ENCODE assay signal across 8 mouse cellular contexts in the genomic region with DNA sequence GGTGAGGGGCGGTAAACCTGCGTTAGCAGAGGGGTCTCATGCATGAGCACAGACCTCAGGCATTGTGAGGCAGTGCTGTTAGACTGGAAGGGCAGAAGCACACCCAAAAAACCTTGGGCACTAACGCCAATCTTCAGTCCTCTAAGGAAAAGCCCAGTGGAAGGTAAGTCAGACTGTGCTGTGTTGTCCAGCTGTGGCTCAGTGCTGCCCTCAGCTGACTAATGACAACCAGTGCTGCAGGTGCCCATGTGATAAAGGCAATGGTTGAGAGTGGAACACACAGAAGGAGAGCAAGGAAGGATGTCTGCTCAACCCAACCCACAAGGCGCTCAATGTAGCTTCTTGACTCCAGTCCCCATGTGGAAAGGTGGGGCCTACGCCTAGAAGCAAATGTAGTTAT.
DNase-seq lines count a peak whose midpoint lies in the region; ATAC-seq lines count a peak whose summit lies in the region.

No protein-coding gene starts in this region.

- ATAC-seq in erythroid progenitor cell, adult 5-6 weeks (replicated peaks; ENCODE audit: low FRiP score, poor library complexity, severe bottlenecking), result no peak
- no peak for ATAC-seq in megakaryocyte, adult 5-6 weeks (ENCODE audit: poor library complexity, severe bottlenecking)

- peak; percentile 53 for DNase-seq in embryo, embryonic 10 days (ENCODE audit: low spot score)
- DNase-seq in embryo, embryonic 9.5 days (ENCODE audit: extremely low spot score), result no peak
- peak; percentile 36 to 40 for DNase-seq in left cerebral cortex, adult 18-20 months (ENCODE audit: low spot score in 2 of 2)
- no peak for DNase-seq in left cerebral cortex, postnatal 36 days (ENCODE audit: low spot score in 2 of 2)
- DNase-seq in ES-CJ7 (ENCODE audit: low read depth, low spot score), result peak; percentile 35
- DNase-seq in induced T-regulatory cell, adult 2 months (ENCODE audit: low read depth), result peak; percentile 34

- intact Hi-C loops in left cerebral cortex, postnatal 36 days (cut with DNase I), result no loop called here

Comparison
In these comparisons a context has a peak if more than half of its experiments do, and no peak if none do; other contexts are left out.
1. DNase-seq: peak in embryo, embryonic 10 days (single experiment), left cerebral cortex, adult 18-20 months (2 of 2), ES-CJ7 (single experiment) and induced T-regulatory cell, adult 2 months (single experiment); none in embryo, embryonic 9.5 days (single experiment) and left cerebral cortex, postnatal 36 days (0 of 2).